In the genomic region with DNA sequence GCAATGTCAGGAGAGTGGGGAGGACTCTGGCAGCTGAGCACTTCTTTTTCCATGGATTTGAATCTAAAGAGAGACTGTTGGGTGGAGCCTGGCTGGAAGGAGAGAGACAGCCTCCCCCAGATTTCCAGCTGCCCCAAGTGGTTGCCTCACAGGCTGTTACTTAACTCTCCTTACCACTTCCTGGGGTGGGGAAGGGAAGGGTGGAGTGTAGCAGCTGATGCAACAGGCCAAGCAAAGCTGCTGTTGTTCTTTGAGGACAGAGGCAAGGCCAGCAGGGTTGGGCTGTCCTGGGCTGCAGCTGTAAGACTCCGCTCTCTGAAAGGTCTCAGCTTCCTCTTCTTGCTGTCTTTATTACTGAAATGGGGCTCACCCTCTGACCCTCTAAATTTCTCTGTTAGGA, we compare ENCODE assay signal across 8 mouse cellular contexts. TPM values are rescaled to one million over a fixed set of nuclear protein-coding genes. Genes with fewer than 3 reads are reported as not detected.
A peak's percentile ranks its signal among the peaks of the same experiment; 100 is the strongest.
DNase-seq lines count a peak whose midpoint lies in the region; ATAC-seq and TF ChIP-seq lines count a peak whose summit lies in the region.

No protein-coding gene starts in this region.

- 45% methylated on average over 1 of the region's 1 CpGs for WGBS in liver, embryonic 14.5 days (ENCODE audit: insufficient replicate concordance)
- WGBS in midbrain, embryonic 11.5 days: 100% methylated on average over 1 of the region's 1 CpGs

- peaks cover 4 to 9% of the 10 kb centered on the region in 2 experiments; a peak in 2 of 4 replicates for H3K4me1 ChIP-seq in liver, embryonic 14.5 days (replicated peaks; ENCODE audit: control insufficient read depth in 2 of 2, insufficient read depth in 2 of 2, low read length in 1 of 2)
- no peaks in the 10 kb centered on the region for H3K4me1 ChIP-seq in midbrain, embryonic 11.5 days (ENCODE audit: control insufficient read depth, insufficient read depth, low read length)

- intact Hi-C loops in heart, postnatal 14 days (cut with DNase I): no loop called here

- TF ChIP-seq EP300 in liver, embryonic 14.5 days (IDR thresholded peaks at IDR 0.05; ENCODE audit: low read depth): peak; percentile 48; the same call in 1 of the 2 replicates

- peak; percentile 76 for DNase-seq in ovary, adult 18-20 months (ENCODE audit: low spot score)
- DNase-seq in ovary, postnatal 10 days (ENCODE audit: low spot score): no peak
- DNase-seq in heart, postnatal 14 days: peak; percentile 68 to 71
- DNase-seq in liver, embryonic 14.5 days (ENCODE audit: low read depth in 3 of 3, low spot score in 3 of 3): peak in 2 of 3 experiments; percentile 31 to 47
- DNase-seq in right cerebral cortex, postnatal 14 days: peak; percentile 32
- no peak for DNase-seq in midbrain, embryonic 11.5 days (ENCODE audit: low spot score, missing footprints)

- peak; percentile 95 for ATAC-seq in common myeloid progenitor, adult 5-6 weeks (replicated peaks; ENCODE audit: low read depth, poor library complexity, severe bottlenecking)
- peak; percentile 58; the same call in 1 of the 2 replicates for ATAC-seq in liver, embryonic 14.5 days (ENCODE audit: insufficient read depth)
- ATAC-seq in erythroid progenitor cell, adult 5-6 weeks (replicated peaks; ENCODE audit: low FRiP score, poor library complexity, severe bottlenecking): no peak
- ATAC-seq in midbrain, embryonic 11.5 days (ENCODE audit: low FRiP score): no peak

- TF ChIP-seq CTCF in liver, embryonic 14.5 days (IDR thresholded peaks at IDR 0.05; ENCODE audit: low read depth): no peak

- no peaks in the 10 kb centered on the region for H3K27me3 ChIP-seq in liver, embryonic 14.5 days (ENCODE audit: control insufficient read depth, insufficient read depth, low read length)
- H3K27me3 ChIP-seq in midbrain, embryonic 11.5 days (ENCODE audit: control insufficient read depth, insufficient read depth, low read length): no peaks in the 10 kb centered on the region; the same call in 1 of the 2 replicates

- no peak overlapping the region for H3K4me3 ChIP-seq in liver, embryonic 14.5 days (ENCODE audit: insufficient read depth in 1 of 2, low read depth in 2 of 2, low read length in 2 of 2)
- H3K4me3 ChIP-seq in midbrain, embryonic 11.5 days (ENCODE audit: low read depth, low read length): no peak overlapping the region

- H3K4me2 ChIP-seq in liver, embryonic 14.5 days (ENCODE audit: low read depth): no peak overlapping the region
- H3K4me2 ChIP-seq in midbrain, embryonic 11.5 days: no peak overlapping the region

- no peak overlapping the region for H3K9ac ChIP-seq in liver, embryonic 14.5 days (replicated peaks)
- H3K9ac ChIP-seq in midbrain, embryonic 11.5 days (ENCODE audit: low read length): no peak overlapping the region

- H3K36me3 ChIP-seq in liver, embryonic 14.5 days (replicated peaks; ENCODE audit: control insufficient read depth, insufficient read depth, low read depth): no peaks in the 10 kb centered on the region
- no peaks in the 10 kb centered on the region for H3K36me3 ChIP-seq in midbrain, embryonic 11.5 days (ENCODE audit: control insufficient read depth, insufficient read depth, low read length)

- no peaks in the 10 kb centered on the region for H3K9me3 ChIP-seq in liver, embryonic 14.5 days (ENCODE audit: control insufficient read depth, low read length)
- H3K9me3 ChIP-seq in midbrain, embryonic 11.5 days (ENCODE audit: control insufficient read depth, low read length): no peaks in the 10 kb centered on the region

- H3K27ac ChIP-seq in liver, embryonic 14.5 days: no peak overlapping the region
- no peak overlapping the region for H3K27ac ChIP-seq in midbrain, embryonic 11.5 days (ENCODE audit: low read depth, low read length)

RNA-seq across cellular contexts. Expression of a gene that starts 5.6 kb away (rescaled TPM):
- 133 and 158 TPM in 2 replicates for total RNA-seq in common myeloid progenitor, adult 5-6 weeks (2017)
- 100 to 1,000 TPM; 280 to 291 TPM for total RNA-seq in heart, postnatal 14 days (2021)
- 57.8 and 80.0 TPM in 2 replicates for polyA plus RNA-seq in liver, embryonic 14.5 days (2012; rRNA removed)
- 211 and 219 TPM in 2 replicates for polyA plus RNA-seq in liver, embryonic 14.5 days (2014; fragmentation: Nextera tagmentation; extraction: Ambion mirVana)
- total RNA-seq in erythroid progenitor cell, adult 5-6 weeks (2015; ENCODE audit: low replicate concordance): 109 and 117 TPM in 2 replicates
- 34.1 and 76.0 TPM in 2 replicates for total RNA-seq in erythroid progenitor cell, adult 5-6 weeks (2017; ENCODE audit: low replicate concordance)
- 221 and 233 TPM in 2 replicates for polyA plus RNA-seq in midbrain, embryonic 11.5 days (2014; fragmentation: Nextera tagmentation; extraction: Ambion mirVana)

Comparison
In these comparisons a context has a peak if more than half of its experiments do, and no peak if none do; other contexts are left out.
1. DNase-seq: peak in ovary, adult 18-20 months (single experiment), heart, postnatal 14 days (2 of 2), liver, embryonic 14.5 days (2 of 3) and right cerebral cortex, postnatal 14 days (single experiment); none in ovary, postnatal 10 days (single experiment) and midbrain, embryonic 11.5 days (single experiment).
2. ATAC-seq: peak in common myeloid progenitor, adult 5-6 weeks (single experiment) and liver, embryonic 14.5 days (single experiment); none in erythroid progenitor cell, adult 5-6 weeks (single experiment) and midbrain, embryonic 11.5 days (single experiment).